Mouse (Mus musculus) stomach, embryonic 16.5 days (tissue): ENCODE measurements around the gene Zmynd10. TPM values are rescaled to one million over a fixed set of nuclear protein-coding genes. Genes with fewer than 3 reads are reported as not detected.
A peak's percentile ranks its signal among the peaks of the same experiment; 100 is the strongest.
"Not testable (repeated sequence)": the region's sequence is repeated elsewhere in the genome, so short reads cannot be mapped to it uniquely, and the experiment has no call there.

Experiments
- ATAC-seq: fragments of 200-750 bp; cut with Nextera tagmentation; 2 replicates; pipeline ENCODE4 v1.8.0; 2017; ENCODE audit warnings: moderate number of reproducible peaks, moderate TSS enrichment; ENCODE audit not compliant: insufficient read depth, low FRiP score
- H3K27ac ChIP-seq: fragments of 300-500 bp; sonication (generic); 2 replicates; pipeline ENCODE4 v1.5.1; 2014; ENCODE audit warnings: low read length
- H3K27me3 ChIP-seq: fragments of 300-500 bp; sonication (generic); 2 replicates; pipeline ENCODE4 v1.6.1; 2014; ENCODE audit warnings: low read length, control low read depth, mixed read lengths; ENCODE audit not compliant: control insufficient read depth, insufficient read depth
- H3K36me3 ChIP-seq: fragments of 300-500 bp; sonication (generic); 2 replicates; pipeline ENCODE4 v1.6.1; 2014; ENCODE audit warnings: low read length; ENCODE audit not compliant: control insufficient read depth, insufficient read depth
- H3K4me1 ChIP-seq: fragments of 300-500 bp; sonication (generic); 2 replicates; pipeline ENCODE4 v1.6.1; 2014; ENCODE audit warnings: low read length, control low read depth, mixed read lengths; ENCODE audit not compliant: control insufficient read depth, insufficient read depth
- H3K4me2 ChIP-seq: fragments of 300-500 bp; sonication (generic); 2 replicates; pipeline ENCODE4 v1.6.1; 2014; ENCODE audit warnings: low read depth, low read length, mixed read lengths
- H3K4me3 ChIP-seq: fragments of 300-500 bp; sonication (generic); replicated peaks from 2 replicates; pipeline ENCODE4 v1.5.1; 2014; ENCODE audit warnings: mild to moderate bottlenecking, low read length
- H3K9ac ChIP-seq: fragments of 300-500 bp; sonication (generic); 2 replicates; pipeline ENCODE4 v1.6.1; 2014; ENCODE audit warnings: low read length
- H3K9me3 ChIP-seq: fragments of 300-500 bp; sonication (generic); replicated peaks from 2 replicates; pipeline ENCODE4 v1.6.1; 2016; ENCODE audit warnings: low read length, control low read depth; ENCODE audit not compliant: control insufficient read depth
- WGBS: fragments of 180-500 bp; shearing (Covaris S2); extraction: QIAGEN DNeasy Blood & Tissue Kit; methylation state at CpG from one replicate; pipeline ENCODE4 v1.1.7; 2014; 5-methylcytosine and 5-hydroxymethylcytosine counted together
- polyA plus RNA-seq: library from polyadenylated mRNA; unstranded; fragments of >200 nt; fragmentation: Nextera tagmentation; extraction: Ambion mirVana; gene quantifications from 2 replicates; pipeline ENCODE4 v1.2.1, GENCODE M21; 2015

Zmynd10 gene
- polyA plus RNA-seq, 1 experiment from 2014 or later: 0.76 TPM

DNA sequence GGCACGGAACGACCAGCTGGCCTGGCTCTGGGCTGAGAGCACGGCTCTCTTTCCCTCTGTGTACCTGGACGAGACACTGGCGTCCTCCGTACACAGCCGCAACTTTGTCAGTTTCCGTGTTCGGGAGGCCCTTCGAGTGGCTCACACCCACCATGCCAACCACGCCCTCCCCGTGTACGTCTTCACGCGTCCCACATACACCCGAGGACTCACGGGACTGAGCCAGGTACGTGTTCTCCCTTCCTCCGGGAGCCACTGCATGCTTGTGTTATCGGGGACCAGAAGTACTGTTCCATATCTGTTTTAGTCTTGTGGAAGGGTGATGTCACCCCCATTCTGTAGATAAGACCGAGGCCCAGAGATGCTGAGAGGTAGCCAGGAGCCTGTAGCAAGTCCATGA lies 23.7 kb downstream of the Zmynd10 start:
- H3K9me3 ChIP-seq: no peaks in the 10 kb centered on the region
- H3K9ac ChIP-seq: peak overlapping the region; percentile 89
- peak overlapping the region; percentile 90 for H3K4me2 ChIP-seq
- H3K4me1 ChIP-seq: peaks cover 41% of the 10 kb centered on the region
- no peak for ATAC-seq
- 75% methylated on average over 21 of the region's 21 CpGs for WGBS
- peak overlapping the region; percentile 92 for H3K4me3 ChIP-seq
- H3K36me3 ChIP-seq: peaks cover 15% of the 10 kb centered on the region
- no peaks in the 10 kb centered on the region for H3K27me3 ChIP-seq
- H3K27ac ChIP-seq: peak overlapping the region; percentile 89

DNA sequence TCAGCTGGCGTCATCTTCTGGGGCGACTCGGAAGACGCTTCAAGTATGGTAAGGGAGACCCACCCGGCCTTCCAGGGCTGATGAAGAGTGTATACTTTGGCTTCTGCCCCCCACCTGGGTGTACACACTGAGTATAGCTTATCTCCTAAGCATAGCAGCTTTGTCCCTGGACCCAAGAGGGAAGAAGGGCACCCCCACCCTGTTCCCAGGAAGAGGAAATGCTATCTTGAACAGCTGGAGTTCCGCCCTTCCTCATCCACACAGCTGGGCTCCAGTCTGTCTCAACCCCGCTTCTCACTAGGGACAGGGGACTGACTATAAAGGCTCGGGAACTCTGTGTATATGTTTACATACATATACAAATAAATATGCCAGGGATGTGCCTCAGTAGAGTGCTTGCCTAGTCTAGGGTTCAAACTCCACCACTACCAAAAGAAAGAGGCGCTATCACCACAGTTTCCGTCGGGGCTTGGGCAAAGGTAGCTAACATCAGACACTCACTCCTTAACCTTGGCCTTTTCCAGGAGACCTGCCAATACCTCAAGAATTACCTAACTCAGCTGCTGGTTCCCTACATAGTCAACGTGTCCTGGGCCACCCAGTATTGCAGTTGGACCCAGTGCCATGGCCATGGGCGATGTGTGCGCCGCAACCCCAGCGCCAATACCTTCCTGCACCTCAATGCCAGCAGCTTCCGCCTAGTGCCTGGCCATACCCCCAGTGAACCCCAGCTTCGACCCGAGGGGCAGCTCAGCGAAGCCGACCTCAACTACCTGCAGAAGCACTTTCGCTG lies 24.6 kb downstream of the Zmynd10 start:
- peak overlapping the region; percentile 92; the same call in 1 of the 2 replicates for H3K4me3 ChIP-seq

DNA sequence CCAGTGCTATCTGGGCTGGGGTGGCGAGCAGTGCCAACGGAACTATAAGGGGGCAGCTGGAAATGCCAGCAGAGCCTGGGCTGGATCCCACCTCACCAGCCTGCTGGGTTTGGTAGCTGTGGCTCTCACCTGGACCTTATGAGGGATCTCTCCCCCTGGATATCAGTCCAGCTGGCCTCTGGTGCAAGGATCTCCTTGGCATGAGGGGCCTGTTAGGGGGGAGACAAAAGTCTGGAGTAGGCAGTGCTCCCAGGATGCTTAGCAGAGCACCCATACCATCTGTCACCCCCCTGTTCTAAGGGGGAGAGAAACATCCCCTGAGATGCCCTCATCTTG lies 25.2 kb downstream of the Zmynd10 start:
- Histone ChIP-seq H3K27me3 (no peaks in the 10 kb centered on the region), H3K4me3 (no peak overlapping the region), H3K9me3 (no peaks in the 10 kb centered on the region), H3K4me1 (peaks cover 46% of the 10 kb centered on the region), H3K36me3 (peaks cover 15% of the 10 kb centered on the region), H3K4me2 (no peak overlapping the region), H3K9ac (no peak overlapping the region), H3K27ac (no peak overlapping the region)
- no peak for ATAC-seq
- WGBS: 94% methylated on average over 2 of the region's 2 CpGs

More for the DNA sequence above, 24.6 kb downstream of the Zmynd10 start:
- WGBS: 84% methylated on average over 22 of the region's 22 CpGs
- no peaks in the 10 kb centered on the region for H3K9me3 ChIP-seq
- ATAC-seq: no peak
- H3K36me3 ChIP-seq: peaks cover 15% of the 10 kb centered on the region
- H3K4me1 ChIP-seq: peaks cover 47% of the 10 kb centered on the region
- H3K9ac ChIP-seq: 0 out of 2 replicates have a peak overlapping the region, but pooled peaks have one; percentile 8
- peak overlapping the region; percentile 90 for H3K4me2 ChIP-seq
- no peaks in the 10 kb centered on the region for H3K27me3 ChIP-seq
- H3K27ac ChIP-seq: peak overlapping the region; percentile 89; the same call in 1 of the 2 replicates

DNA sequence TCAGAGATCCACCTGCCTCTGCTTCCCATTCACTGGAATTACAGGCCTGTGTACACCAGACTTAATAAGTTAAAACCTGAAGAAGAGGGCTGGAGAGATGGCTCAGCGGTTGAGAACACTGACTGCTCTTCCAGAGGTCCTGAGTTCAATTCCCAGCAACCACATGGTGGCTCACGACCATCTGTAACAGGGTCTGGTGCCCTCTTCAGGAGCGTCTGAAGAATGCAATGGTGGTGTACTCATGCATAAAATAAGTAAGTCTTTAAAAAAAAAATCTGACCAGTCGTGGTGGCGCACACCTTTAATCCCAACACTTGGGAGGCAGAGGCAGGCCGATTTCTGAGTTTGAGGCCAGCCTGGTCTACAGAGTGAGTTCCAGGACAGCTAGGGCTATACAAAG lies 26.7 kb downstream of the Zmynd10 start:
- H3K9ac ChIP-seq, H3K27me3 ChIP-seq, H3K4me2 ChIP-seq, H3K27ac ChIP-seq, ATAC-seq, H3K9me3 ChIP-seq, H3K4me3 ChIP-seq: not testable (repeated sequence)
- WGBS: 85% methylated on average over 6 of the region's 6 CpGs
- H3K4me1 ChIP-seq: peaks cover 39% of the 10 kb centered on the region
- peaks cover 15% of the 10 kb centered on the region for H3K36me3 ChIP-seq

DNA sequence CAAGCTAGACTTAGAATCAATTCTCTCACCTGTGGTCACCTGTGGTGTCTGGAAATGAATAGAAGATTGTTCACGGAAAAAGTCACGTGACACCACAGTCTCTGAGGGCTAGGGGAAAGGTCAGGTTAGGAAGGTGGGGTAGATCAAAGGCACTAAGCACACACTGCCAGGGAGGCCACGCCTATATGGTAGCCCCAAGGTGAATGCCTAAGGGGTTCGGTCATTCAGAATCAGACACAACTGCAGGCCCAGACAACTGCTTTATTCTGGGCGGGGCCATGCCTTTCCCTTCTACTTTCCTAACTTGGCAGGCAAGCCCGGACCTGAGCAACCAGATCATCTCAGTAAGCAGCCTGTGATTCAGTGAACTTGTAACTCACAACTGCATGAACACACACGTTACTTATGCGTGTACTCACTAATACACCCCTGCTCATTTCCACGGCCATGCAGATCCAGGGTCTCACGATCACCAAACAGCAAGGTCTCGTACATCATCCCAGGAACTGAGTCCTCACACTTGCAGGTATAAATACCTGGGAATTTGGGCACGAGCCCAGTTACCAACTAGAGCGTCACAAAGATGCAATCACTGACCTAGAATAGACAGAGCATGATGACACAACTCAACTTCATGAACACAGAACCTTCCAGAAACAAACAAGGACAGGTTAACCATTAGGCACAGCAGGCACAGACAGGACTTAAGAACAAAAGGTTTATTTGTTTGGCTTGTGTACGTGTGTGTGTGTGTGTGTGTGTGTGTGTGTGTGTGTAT lies 28.7 kb downstream of the Zmynd10 start:
- Histone ChIP-seq H3K4me2 (peak overlapping the region; percentile 56), H3K27ac (peak overlapping the region; percentile 89), H3K27me3 (no peaks in the 10 kb centered on the region), H3K9me3 (no peaks in the 10 kb centered on the region), H3K36me3 (peaks cover 15% of the 10 kb centered on the region), H3K4me1 (peaks cover 38% of the 10 kb centered on the region), H3K9ac (peak overlapping the region; percentile 67; the same call in 1 of the 2 replicates), H3K4me3 (no peak overlapping the region)
- peak; percentile 76 for ATAC-seq
- WGBS: 62% methylated on average over 14 of the region's 14 CpGs

DNA sequence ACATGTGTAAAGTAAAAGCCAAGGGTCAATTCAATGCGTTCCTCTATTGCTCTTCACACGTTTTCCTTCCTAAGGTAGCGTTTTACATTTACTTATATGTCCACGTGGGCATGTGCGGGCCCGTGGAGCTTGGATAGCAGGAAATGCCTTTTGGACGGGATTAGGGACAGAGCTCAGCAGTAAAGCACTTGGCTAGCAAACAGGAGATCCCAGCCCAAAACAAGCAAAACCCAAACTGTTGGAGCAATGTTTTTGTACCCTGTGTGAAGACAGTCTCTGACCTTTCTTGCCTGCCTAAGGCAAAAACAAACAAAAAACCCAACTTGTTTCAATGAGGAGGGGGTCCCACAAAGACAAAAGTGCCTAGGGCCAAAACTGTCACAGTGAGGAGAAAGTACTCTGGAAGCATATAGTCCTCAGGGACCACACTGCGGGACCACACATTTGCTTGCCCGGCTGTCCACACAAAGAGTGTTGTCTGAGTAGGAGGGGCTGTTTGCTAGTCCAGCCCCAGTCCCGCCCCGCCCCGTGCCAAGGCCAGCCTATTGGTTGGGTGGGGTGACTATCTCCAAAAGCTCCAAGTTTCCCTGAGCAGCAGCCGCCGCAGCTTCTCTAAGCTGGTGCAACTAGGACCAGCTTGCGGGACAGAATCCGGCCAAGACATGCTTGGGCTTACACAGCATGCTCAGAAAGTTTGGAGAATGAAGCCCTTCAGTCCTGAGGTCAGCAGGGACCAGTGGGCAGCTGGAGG lies 29.4 kb downstream of the Zmynd10 start, which contains the start of gene Hyal1:
Hyal1 (plus strand) TSS at position 571 of the 751 bp plus-strand sequence.
- H3K9ac ChIP-seq: peak within 1 kb of the TSS; percentile 67
- peak within 1 kb of the TSS; percentile 56 for H3K4me2 ChIP-seq
- H3K4me3 ChIP-seq: peak within 1 kb of the TSS; percentile 46
- no peaks in the 10 kb centered on the region for H3K27me3 ChIP-seq
- no peaks in the 10 kb centered on the region for H3K9me3 ChIP-seq
- WGBS: 12% methylated on average over 16 of the region's 16 CpGs
- H3K4me1 ChIP-seq: peaks cover 30% of the 10 kb centered on the region
- peak within 1 kb of the TSS; percentile 89 for H3K27ac ChIP-seq
- peaks cover 15% of the 10 kb centered on the region for H3K36me3 ChIP-seq
- ATAC-seq: peak; percentile 76

DNA sequence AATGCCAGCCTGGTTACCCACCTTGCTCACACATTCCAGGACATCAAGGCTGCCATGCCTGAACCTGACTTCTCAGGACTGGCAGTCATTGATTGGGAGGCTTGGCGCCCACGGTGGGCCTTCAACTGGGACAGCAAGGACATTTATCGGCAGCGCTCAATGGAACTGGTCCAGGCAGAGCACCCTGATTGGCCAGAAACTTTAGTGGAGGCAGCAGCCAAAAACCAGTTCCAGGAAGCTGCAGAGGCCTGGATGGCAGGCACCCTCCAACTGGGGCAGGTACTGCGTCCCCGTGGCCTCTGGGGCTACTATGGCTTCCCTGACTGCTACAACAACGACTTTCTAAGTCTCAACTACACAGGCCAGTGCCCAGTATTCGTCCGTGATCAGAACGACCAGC lies 30.8 kb downstream of the Zmynd10 start:
- H3K9me3 ChIP-seq: no peaks in the 10 kb centered on the region
- peaks cover 7% of the 10 kb centered on the region; the same call in 1 of the 2 replicates for H3K36me3 ChIP-seq
- WGBS: 88% methylated on average over 10 of the region's 10 CpGs
- ATAC-seq: no peak
- peak overlapping the region; percentile 4; the same call in 1 of the 2 replicates for H3K4me3 ChIP-seq
- peak overlapping the region; percentile 56 for H3K4me2 ChIP-seq
- peaks cover 28% of the 10 kb centered on the region for H3K4me1 ChIP-seq
- no peaks in the 10 kb centered on the region for H3K27me3 ChIP-seq
- H3K27ac ChIP-seq: no peak overlapping the region
- H3K9ac ChIP-seq: peak overlapping the region; percentile 67; the same call in 1 of the 2 replicates

DNA sequence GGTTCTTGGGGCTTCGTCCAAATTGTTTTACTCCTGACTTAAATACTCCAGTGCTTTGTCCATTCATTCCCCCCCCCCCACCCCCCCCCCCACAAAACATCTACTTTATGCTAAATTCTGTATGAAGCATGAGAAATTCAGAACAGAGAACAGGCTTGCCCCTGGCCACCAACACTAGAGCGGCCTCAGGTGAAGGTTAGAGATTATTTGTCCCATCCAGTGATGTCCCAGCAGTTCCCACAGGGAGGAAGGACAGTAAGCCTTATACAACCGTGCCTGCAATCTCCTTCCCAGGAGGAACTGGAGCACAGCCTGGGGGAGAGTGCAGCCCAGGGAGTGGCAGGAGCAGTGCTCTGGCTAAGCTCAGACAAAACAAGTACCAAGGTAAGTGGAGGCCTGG lies 31.5 kb downstream of the Zmynd10 start, which contains the start of gene Naa80:
Naa80 (plus strand) TSS at position 301 of the 400 bp plus-strand sequence.
- H3K36me3 ChIP-seq: peaks cover 2% of the 10 kb centered on the region; the same call in 1 of the 2 replicates
- peak within 1 kb of the TSS; percentile 56 for H3K4me2 ChIP-seq
- peak within 1 kb of the TSS; percentile 94 for H3K27ac ChIP-seq
- WGBS: 72% methylated on average over 3 of the region's 3 CpGs
- peaks cover 28% of the 10 kb centered on the region for H3K4me1 ChIP-seq
- H3K9me3 ChIP-seq: no peaks in the 10 kb centered on the region
- ATAC-seq: no peak
- peak within 1 kb of the TSS; percentile 67; the same call in 1 of the 2 replicates for H3K9ac ChIP-seq
- H3K27me3 ChIP-seq: no peaks in the 10 kb centered on the region
- H3K4me3 ChIP-seq: peak within 1 kb of the TSS; percentile 4; the same call in 1 of the 2 replicates
